Mouse (Mus musculus): ENCODE results near the gene Sv2b.

Sv2b gene

GRCm38 (mm10) chr7:75102536-75103332 is 206.3 kb downstream of the Sv2b start:
- no peak for DNase-seq (ENCODE audit: low read depth)

DNA sequence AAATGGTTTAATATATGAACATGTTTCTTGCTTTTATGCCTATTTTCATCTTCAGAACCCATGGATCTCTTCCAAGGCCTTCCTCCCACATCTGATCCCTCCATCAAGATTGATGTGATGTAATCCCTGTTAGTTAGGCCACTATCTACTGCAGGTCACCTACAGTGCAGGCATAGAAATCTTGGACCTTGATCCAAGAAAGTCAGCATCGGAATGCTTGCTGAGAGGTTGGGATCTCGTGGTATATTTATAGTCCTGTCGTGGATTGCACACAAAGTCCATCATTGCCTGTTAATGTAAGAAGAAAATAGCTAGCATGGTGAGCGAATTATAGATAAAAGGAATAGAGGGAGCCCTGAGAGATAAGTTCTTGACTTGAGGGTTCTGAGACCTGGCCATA is 223.6 kb downstream of the Sv2b start:
- DNase-seq (ENCODE audit: low read depth), result no peak

DNA sequence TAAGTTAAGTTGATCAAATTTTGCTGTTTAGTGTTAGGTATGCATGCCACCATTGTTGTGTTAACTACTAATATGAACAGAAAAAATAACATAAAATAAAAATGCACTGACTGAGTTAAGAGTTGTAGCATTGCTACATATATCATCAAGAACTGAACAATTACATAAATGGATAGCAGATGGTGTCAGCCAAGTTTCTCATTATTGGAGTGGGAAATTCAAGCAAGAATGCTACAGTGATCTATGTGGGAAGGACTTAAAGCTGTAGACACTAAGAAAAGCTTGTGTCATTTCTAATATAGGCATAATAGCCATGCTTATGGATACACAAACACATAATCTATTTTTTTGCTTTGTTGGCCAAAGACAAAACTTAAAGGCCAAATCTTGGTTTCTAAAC is 228.9 kb downstream of the Sv2b start:
- DNase-seq (ENCODE audit: low read depth), result no peak

DNA sequence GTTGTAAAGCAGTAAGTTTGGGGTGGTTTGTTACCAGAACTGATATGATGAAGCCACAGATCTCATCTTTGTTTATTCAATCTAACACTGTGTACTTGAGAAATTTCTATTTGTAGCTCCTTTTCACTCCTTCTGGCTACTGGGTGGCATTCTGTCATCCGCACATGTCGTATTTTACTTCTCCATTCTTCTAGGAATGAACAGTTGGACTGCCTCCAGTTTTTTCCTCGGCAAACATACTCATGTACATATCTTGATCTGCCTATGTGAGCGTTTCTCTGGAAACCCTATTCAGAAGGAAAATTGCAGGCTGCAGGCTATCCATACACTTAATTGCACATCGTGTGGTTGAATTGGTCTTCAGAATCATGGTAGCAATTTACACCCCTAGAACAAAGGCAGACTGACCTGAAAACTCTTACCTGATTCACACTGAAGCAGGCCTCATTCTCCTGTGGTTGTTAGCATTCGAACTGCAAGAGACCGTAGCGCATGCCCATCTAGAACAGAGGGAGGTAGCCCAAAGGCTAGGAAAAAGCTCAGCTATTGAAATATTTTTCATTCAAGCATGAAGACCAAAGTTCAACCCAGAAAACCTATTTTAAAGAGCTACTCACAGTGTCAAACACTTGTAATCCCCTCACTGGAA is 231.4 kb downstream of the Sv2b start:
- no peak for DNase-seq (ENCODE audit: low read depth)
